Mouse (Mus musculus) layer of hippocampus, postnatal 14 days (tissue): ENCODE measurements around the gene Traf4. TPM values are rescaled to one million over a fixed set of nuclear protein-coding genes. Genes with fewer than 3 reads are reported as not detected.

Source experiments
- microRNA-seq, 2 experiments: library from miRNA; unstranded; fragments of <30 nt; microRNA quantifications; one replicate each; pipeline ENCODE4 v1.2.0; 2021
- total RNA-seq, 2 experiments: library from RNA; stranded (reverse); gene quantifications; 2 replicates each; pipeline ENCODE4 v1.2.3; 2021

Traf4 gene
- total RNA-seq, 2 experiments from 2014 or later = 33.8 to 34.9 TPM

Small RNA genes within 50 kb of the gene (microRNA-seq; reads per million reads assigned to microRNA genes)
- 2.3 to 2.9 reads per million in 2 experiments for gene Mir7653

Other genes with a start within 250 kb of the Traf4 start
- 100 to 1,000 TPM; 162 to 163 TPM for gene Sez6, start 234.8 kb downstream of the Traf4 start, total RNA-seq
- 10 to 100 TPM; 43.9 to 52.6 TPM for gene Phf12, start 182.8 kb downstream of the Traf4 start, total RNA-seq
- gene Dhrs13, start 133.3 kb downstream of the Traf4 start, total RNA-seq = 10 to 100 TPM; 11.2 to 11.3 TPM
- 100 to 1,000 TPM; 109 to 122 TPM for gene Flot2, start 127.7 kb downstream of the Traf4 start, total RNA-seq
- 10 to 100 TPM; 19.7 to 20.8 TPM for gene Eral1, start 85.2 kb downstream of the Traf4 start, total RNA-seq
- 10 to 100 TPM; 26.7 to 30.7 TPM for gene Fam222b, start 70.9 kb downstream of the Traf4 start, total RNA-seq
- gene Nek8, start 11.1 kb upstream of the Traf4 start, total RNA-seq = 1 to 10 TPM; 4.2 to 4.7 TPM
- gene Tlcd1, start 11.1 kb upstream of the Traf4 start, total RNA-seq = 10 to 100 TPM; 33.0 to 37.0 TPM
- 100 to 1,000 TPM; 674 to 733 TPM for gene Rpl23a, start 18.0 kb upstream of the Traf4 start, total RNA-seq
- gene Rab34, start 22.8 kb upstream of the Traf4 start, total RNA-seq = 10 to 100 TPM; 34.1 to 40.0 TPM
- 1 to 10 TPM; 6.7 to 6.9 TPM for gene Proca1, start 27.8 kb upstream of the Traf4 start, total RNA-seq
- 10 to 100 TPM; 64.4 to 66.4 TPM for gene Sdf2, start 80.2 kb upstream of the Traf4 start, total RNA-seq
- gene Supt6, start 80.4 kb upstream of the Traf4 start, total RNA-seq = 100 to 1,000 TPM; 102 to 112 TPM
- gene 2610507B11Rik, start 96.2 kb upstream of the Traf4 start, total RNA-seq = 100 to 1,000 TPM; 210 TPM
- gene BC030499, start 125.3 kb upstream of the Traf4 start, total RNA-seq = 1 to 10 TPM; 1.4 to 2.6 TPM
- 1 to 10 TPM; 5.0 to 6.6 TPM for gene Spag5, start 135.9 kb upstream of the Traf4 start, total RNA-seq
- gene Aldoc, start 157.4 kb upstream of the Traf4 start, total RNA-seq = 100 to 1,000 TPM; 663 to 756 TPM
- 10 to 100 TPM; 70.8 to 76.7 TPM for gene Pigs, start 162.8 kb upstream of the Traf4 start, total RNA-seq
- gene Unc119, start 177.9 kb upstream of the Traf4 start, total RNA-seq = 10 to 100 TPM; 27.6 to 32.2 TPM
- gene Foxn1, start 221.0 kb upstream of the Traf4 start, total RNA-seq = not detected